Mouse (Mus musculus): ENCODE results near the gene Plekhg3. TPM values are rescaled to one million over a fixed set of nuclear protein-coding genes. Genes with fewer than 3 reads are reported as not detected.

Plekhg3 gene
- polyA plus RNA-seq, 1 experiment from 2014 or later, result 20.1 TPM

DNA sequence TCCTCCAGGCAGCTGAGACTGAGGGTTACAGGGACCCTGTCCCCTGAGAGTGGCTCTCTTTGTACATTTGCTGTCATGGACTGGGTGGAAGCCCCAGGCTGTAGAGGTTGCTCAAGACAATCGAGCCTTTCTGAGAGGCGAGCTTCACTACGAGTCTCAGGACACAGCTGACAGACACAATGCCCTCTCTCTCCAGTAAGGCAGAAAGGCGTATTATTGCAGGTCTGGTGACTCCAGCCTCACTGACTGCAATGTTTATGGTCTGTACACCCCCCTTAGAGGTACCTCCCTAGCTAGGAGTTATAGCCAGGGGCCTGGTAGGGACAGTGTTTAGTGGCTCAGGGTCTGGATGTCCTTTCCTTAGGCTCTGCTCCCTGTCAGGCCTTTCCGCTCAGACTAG, 22.9 kb upstream of the Plekhg3 start:
- no peaks in the 10 kb centered on the region for H3K79me2 ChIP-seq (ENCODE audit: inconsistent target)
- 90% methylated on average over 5 of the region's 5 CpGs for WGBS (ENCODE audit: missing documents)
- no peak overlapping the region for H3K27ac ChIP-seq
- no peaks in the 10 kb centered on the region for H3K36me3 ChIP-seq (ENCODE audit: inconsistent target)
- no peak overlapping the region for H3K4me3 ChIP-seq (ENCODE audit: inconsistent target)

GRCm38 (mm10) chr12:76508909-76509440, 21.7 kb upstream of the Plekhg3 start:
- Histone ChIP-seq H3K4me3 (ENCODE audit: inconsistent target) (no peak overlapping the region), H3K27ac (no peak overlapping the region), H3K79me2 (ENCODE audit: inconsistent target) (no peaks in the 10 kb centered on the region), H3K36me3 (ENCODE audit: inconsistent target) (no peaks in the 10 kb centered on the region)
- WGBS (ENCODE audit: missing documents), result 91% methylated on average over 7 of the region's 7 CpGs

GRCm38 (mm10) chr12:76512731-76513130, 18.0 kb upstream of the Plekhg3 start:
- whole genome bisulfite sequencing (ENCODE audit: missing documents), result 86% methylated on average over 1 of the region's 1 CpGs
- H3K36me3 ChIP-seq (ENCODE audit: inconsistent target), result no peaks in the 10 kb centered on the region

GRCm38 (mm10) chr12:76514842-76515241, 15.8 kb upstream of the Plekhg3 start:
- Histone ChIP-seq H3K27ac (no peak overlapping the region), H3K36me3 (ENCODE audit: inconsistent target) (no peaks in the 10 kb centered on the region), H3K4me3 (ENCODE audit: inconsistent target) (no peak overlapping the region), H3K79me2 (ENCODE audit: inconsistent target) (no peaks in the 10 kb centered on the region)
- 51% methylated on average over 4 of the region's 4 CpGs for WGBS (ENCODE audit: missing documents)

More at GRCm38 (mm10) chr12:76512731-76513130, 18.0 kb upstream of the Plekhg3 start:
- Histone ChIP-seq H3K27ac (no peak overlapping the region), H3K79me2 (ENCODE audit: inconsistent target) (no peaks in the 10 kb centered on the region), H3K4me3 (ENCODE audit: inconsistent target) (no peak overlapping the region)

- Histone ChIP-seq H3K27ac (no peak overlapping the region), H3K36me3 (ENCODE audit: inconsistent target) (no peaks in the 10 kb centered on the region), H3K79me2 (ENCODE audit: inconsistent target) (no peaks in the 10 kb centered on the region), H3K4me3 (ENCODE audit: inconsistent target) (no peak overlapping the region)
- WGBS (ENCODE audit: missing documents), result 93% methylated on average over 8 of the region's 9 CpGs
Observed at GRCm38 (mm10) chr12:76518000-76518399, 12.7 kb upstream of the Plekhg3 start.

- Histone ChIP-seq H3K36me3 (ENCODE audit: inconsistent target) (no peaks in the 10 kb centered on the region), H3K79me2 (ENCODE audit: inconsistent target) (no peaks in the 10 kb centered on the region), H3K4me3 (ENCODE audit: inconsistent target) (no peak overlapping the region), H3K27ac (no peak overlapping the region)
- WGBS (ENCODE audit: missing documents), result 55% methylated on average over 12 of the region's 12 CpGs
Observed at GRCm38 (mm10) chr12:76518909-76519842, 11.5 kb upstream of the Plekhg3 start.

DNA sequence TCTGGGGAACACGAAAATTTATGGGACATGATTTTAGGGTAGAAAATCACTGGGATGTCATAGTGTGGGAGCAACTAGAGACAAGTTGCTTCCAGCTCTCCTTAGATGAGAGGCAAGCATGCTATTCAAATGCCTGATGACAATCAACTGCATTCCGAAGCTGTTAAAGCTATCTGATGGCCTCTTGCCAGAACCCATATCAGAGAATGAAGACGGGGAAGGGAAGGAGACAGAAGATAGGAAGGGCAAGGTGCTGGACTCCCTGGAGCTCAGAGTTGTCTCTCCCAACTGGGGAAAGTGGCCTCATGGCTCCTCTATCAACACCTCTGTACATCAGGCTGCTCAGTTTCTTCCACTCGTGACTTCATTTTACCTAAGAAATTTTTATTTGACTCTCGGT, 7.0 kb upstream of the Plekhg3 start:
- WGBS (ENCODE audit: missing documents), result 95% methylated on average over 5 of the region's 5 CpGs
- H3K4me3 ChIP-seq (ENCODE audit: inconsistent target), result no peak overlapping the region
- no peak overlapping the region for H3K27ac ChIP-seq
- no peaks in the 10 kb centered on the region for H3K36me3 ChIP-seq (ENCODE audit: inconsistent target)
- H3K79me2 ChIP-seq (ENCODE audit: inconsistent target), result no peaks in the 10 kb centered on the region

DNA sequence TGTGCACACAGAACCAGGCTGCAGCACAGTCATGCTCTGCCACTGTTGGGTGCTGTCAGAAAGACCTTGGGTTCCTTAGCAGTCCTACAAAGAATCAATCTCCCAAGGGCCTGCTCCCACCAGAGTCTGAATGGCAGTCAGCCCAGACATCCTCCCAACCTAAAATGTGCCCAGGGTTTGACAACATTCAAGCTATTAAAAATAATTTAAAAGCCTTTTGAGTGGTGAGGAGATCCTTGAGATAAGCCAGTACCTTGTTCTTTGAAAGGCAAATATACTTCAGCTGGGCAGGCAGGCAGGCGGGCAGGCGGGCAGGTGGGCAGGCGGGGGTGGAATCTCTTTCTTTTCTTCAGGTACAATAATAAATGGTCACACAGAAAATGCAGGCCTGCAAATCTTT, 5.8 kb upstream of the Plekhg3 start:
- 96% methylated on average over 3 of the region's 3 CpGs for WGBS (ENCODE audit: missing documents)
- Histone ChIP-seq H3K27ac (no peak overlapping the region), H3K36me3 (ENCODE audit: inconsistent target) (no peaks in the 10 kb centered on the region), H3K4me3 (ENCODE audit: inconsistent target) (no peak overlapping the region), H3K79me2 (ENCODE audit: inconsistent target) (no peaks in the 10 kb centered on the region)

GRCm38 (mm10) chr12:76527245-76527881, 3.3 kb upstream of the Plekhg3 start:
- Histone ChIP-seq H3K27ac (peak overlapping the region; percentile 40), H3K36me3 (ENCODE audit: inconsistent target) (no peaks in the 10 kb centered on the region), H3K4me3 (ENCODE audit: inconsistent target) (no peak overlapping the region), H3K79me2 (ENCODE audit: inconsistent target) (no peaks in the 10 kb centered on the region)
- WGBS (ENCODE audit: missing documents), result 15% methylated on average over 9 of the region's 9 CpGs

DNA sequence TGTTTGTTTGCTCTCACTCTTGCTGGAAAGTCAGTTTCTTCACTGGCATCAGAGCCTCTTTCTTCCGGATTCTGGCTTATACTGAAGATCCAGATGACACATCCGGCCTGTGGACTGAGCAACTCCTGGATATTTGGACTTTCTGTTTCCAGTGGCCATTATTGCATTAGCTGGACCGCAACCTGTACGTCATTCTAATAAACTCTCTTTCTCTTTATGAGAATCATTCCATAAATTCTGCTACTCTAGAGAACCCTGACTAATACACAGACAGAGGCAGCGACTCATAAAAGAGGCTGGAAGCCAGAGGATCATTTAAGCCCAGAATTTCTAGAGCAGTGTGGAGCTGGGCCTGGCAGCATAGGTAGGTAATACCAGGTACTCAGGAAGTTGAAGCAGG, 1.9 kb upstream of the Plekhg3 start:
- Histone ChIP-seq H3K4me3 (ENCODE audit: inconsistent target) (no peak overlapping the region), H3K27ac (no peak overlapping the region), H3K79me2 (ENCODE audit: inconsistent target) (no peaks in the 10 kb centered on the region; the same call in 1 of the 2 replicates), H3K36me3 (ENCODE audit: inconsistent target) (no peaks in the 10 kb centered on the region)
- WGBS (ENCODE audit: missing documents), result 85% methylated on average over 5 of the region's 5 CpGs

- WGBS (ENCODE audit: missing documents), result 52% methylated on average over 19 of the region's 19 CpGs
- H3K4me3 ChIP-seq (ENCODE audit: inconsistent target), result peak overlapping the region; percentile 58
- peaks cover 33% of the 10 kb centered on the region for H3K79me2 ChIP-seq (ENCODE audit: inconsistent target)
- H3K36me3 ChIP-seq (ENCODE audit: inconsistent target), result no peaks in the 10 kb centered on the region
- no peak overlapping the region for H3K27ac ChIP-seq
Observed at GRCm38 (mm10) chr12:76531986-76532925, 1.6 kb downstream of the Plekhg3 start.

- H3K27ac ChIP-seq, result peak overlapping the region; percentile 54
- peaks cover 36% of the 10 kb centered on the region for H3K79me2 ChIP-seq (ENCODE audit: inconsistent target)
Observed at GRCm38 (mm10) chr12:76532926-76533376, 2.3 kb downstream of the Plekhg3 start.

DNA sequence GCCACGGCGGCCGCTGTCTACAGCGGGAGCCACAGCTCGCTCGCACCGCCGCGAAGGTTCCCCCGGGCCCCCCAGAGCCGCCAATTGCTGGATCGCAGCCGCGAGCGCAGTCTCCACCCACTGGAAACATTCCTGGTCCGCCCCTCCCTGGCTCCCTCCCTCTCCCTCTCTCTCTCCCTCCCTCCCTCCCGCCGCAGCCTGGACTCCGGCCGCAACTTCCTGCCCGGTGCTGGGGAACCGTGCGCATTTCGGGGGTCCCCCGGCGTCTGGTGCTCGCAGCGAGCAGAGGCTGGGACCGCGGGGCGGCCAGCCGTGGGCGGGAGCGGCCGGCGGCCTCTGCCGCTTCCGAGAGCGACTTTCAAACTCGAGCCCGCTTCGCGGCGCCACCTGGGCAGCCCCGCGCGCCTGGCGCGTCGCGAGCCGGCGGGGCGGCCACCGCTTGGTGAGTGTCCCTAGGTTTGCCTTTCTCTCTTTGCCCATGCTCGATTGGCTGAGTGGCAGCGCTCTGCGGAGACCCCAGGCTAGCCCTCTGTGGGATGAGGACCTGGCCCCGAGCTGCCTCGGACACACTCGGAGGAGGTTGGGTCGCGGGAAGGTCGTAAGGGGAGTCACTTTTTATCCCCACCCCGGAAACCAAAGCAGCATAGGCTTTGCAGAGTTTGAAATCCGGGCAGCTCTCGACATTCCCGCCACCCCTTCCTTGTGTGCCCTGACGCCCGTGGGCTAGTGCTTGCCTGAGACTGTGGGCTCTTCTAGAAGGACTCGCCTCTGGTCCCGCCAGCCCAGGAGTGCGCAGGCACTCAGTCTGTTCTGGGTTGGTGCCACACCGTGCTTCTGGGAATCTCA, 2.9 kb downstream of the Plekhg3 start:
- Histone ChIP-seq H3K36me3 (ENCODE audit: inconsistent target) (no peaks in the 10 kb centered on the region), H3K4me3 (ENCODE audit: inconsistent target) (peak overlapping the region; percentile 58), H3K27ac (peak overlapping the region; percentile 90), H3K79me2 (ENCODE audit: inconsistent target) (peaks cover 43% of the 10 kb centered on the region)
- under 1% methylated on average over 62 of the region's 74 CpGs for WGBS (ENCODE audit: missing documents)

More at GRCm38 (mm10) chr12:76532926-76533376, 2.3 kb downstream of the Plekhg3 start:
- H3K36me3 ChIP-seq (ENCODE audit: inconsistent target), result no peaks in the 10 kb centered on the region
- peak overlapping the region; percentile 58 for H3K4me3 ChIP-seq (ENCODE audit: inconsistent target)
- WGBS (ENCODE audit: missing documents), result 3% methylated on average over 31 of the region's 31 CpGs

Data from macrophage (primary cell).